Mouse (Mus musculus): ENCODE data around the gene Ppp2r2c. TPM values are rescaled to one million over a fixed set of nuclear protein-coding genes. Genes with fewer than 3 reads are reported as not detected.

Gene Ppp2r2c
- polyA plus RNA-seq, 1 experiment from 2014 or later = 0.24 TPM

DNA sequence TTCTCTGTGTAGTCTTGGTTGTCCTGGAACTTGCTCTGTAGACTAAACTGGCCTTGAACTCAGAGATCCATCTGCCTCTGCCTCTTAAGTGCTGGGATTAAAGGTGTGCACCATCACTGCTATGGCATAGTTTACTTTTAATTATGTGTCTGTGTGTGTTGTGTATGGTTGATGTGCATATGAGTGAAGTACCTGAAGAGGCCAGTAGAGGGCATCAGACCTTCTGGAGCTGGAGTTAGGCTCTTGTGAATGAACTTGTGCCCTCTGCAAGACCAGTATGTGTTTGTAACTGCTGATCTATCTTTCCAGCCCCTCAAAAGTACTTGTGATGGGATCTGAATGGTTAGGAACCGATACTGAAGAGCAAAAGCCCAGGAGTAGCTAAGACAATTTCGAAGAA lies 7.2 kb upstream of the Ppp2r2c start:
- Histone ChIP-seq H3K4me1 (ENCODE audit: control insufficient read depth, insufficient read depth, low read length) (no peaks in the 10 kb centered on the region), H3K9ac (ENCODE audit: low read length) (no peak overlapping the region), H3K9me3 (ENCODE audit: control insufficient read depth, low read length) (no peaks in the 10 kb centered on the region), H3K36me3 (ENCODE audit: control insufficient read depth, insufficient read depth, low read length) (no peaks in the 10 kb centered on the region), H3K27me3 (ENCODE audit: control insufficient read depth, insufficient read depth, low read length) (peaks cover 14% of the 10 kb centered on the region), H3K4me2 (ENCODE audit: low read depth, severe bottlenecking) (no peak overlapping the region), H3K27ac (replicated peaks; ENCODE audit: low read depth, low read length) (no peak overlapping the region), H3K4me3 (ENCODE audit: low read depth, low read length) (no peak overlapping the region)
- peak; percentile 32 for DNase-seq (ENCODE audit: low spot score)
- ATAC-seq (ENCODE audit: insufficient number of reproducible peaks, low FRiP score, low TSS enrichment, low read depth) = no peak
- 90% methylated on average over 2 of the region's 2 CpGs for WGBS

DNA sequence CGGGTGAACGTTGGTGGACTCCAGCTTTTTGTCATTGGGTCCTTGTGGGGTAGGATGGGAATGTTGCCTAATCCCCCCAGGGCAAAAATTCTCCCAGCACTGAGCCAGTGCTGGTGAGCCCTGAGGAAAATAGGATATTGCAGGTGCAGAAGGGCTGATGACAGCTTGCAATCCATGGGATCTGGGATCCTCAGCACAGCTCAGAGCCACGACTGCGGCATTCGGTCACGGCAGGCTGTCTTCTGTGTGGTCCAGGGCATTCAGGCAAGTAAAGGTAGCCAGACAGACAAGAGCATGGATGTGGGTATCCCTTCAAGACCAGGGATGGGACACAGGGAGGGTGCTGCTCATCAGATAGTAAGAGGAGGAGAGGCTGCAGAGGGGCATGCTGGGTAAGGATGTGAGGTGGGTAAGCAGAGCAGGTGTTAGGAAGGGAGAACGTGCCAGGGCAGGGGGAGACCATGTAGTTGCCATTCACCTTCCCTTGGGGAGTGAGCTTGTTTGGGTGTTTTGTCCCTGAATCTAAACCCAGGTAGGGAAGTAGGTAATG lies 1.5 kb upstream of the Ppp2r2c start:
- H3K9me3 ChIP-seq (ENCODE audit: control insufficient read depth, low read length) = no peaks in the 10 kb centered on the region; the same call in 1 of the 2 replicates
- H3K4me3 ChIP-seq (ENCODE audit: low read depth, low read length) = no peak overlapping the region
- WGBS = 70% methylated on average over 7 of the region's 7 CpGs
- H3K36me3 ChIP-seq (ENCODE audit: control insufficient read depth, insufficient read depth, low read length) = no peaks in the 10 kb centered on the region
- H3K27me3 ChIP-seq (ENCODE audit: control insufficient read depth, insufficient read depth, low read length) = peaks cover 71% of the 10 kb centered on the region
- H3K4me2 ChIP-seq (ENCODE audit: low read depth, severe bottlenecking) = no peak overlapping the region
- DNase-seq (ENCODE audit: low spot score) = no peak
- no peak for ATAC-seq (ENCODE audit: insufficient number of reproducible peaks, low FRiP score, low TSS enrichment, low read depth)
- H3K27ac ChIP-seq (replicated peaks; ENCODE audit: low read depth, low read length) = no peak overlapping the region
- peaks cover 8% of the 10 kb centered on the region; the same call in 1 of the 2 replicates for H3K4me1 ChIP-seq (ENCODE audit: control insufficient read depth, insufficient read depth, low read length)
- no peak overlapping the region for H3K9ac ChIP-seq (ENCODE audit: low read length)

DNA sequence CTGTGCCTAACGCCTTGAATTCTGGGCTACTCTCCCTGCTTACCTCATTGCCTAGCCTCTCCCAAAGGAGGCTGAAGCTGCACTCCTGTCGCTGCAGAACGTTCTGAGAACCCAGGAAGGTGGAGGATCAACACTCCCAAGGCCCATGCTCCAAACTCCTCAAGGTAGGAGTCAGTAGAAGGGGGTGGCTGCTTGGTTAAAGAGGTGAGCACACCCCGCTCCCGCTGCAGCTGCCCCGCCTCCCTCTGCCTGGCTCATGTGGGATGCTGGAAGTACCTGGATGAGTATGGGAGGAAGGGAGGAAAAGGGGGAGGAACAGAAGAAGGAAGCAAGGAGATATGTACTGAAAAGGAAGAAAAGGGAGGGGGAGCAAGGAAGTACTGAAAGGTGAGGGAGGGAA lies 752 bp upstream of the Ppp2r2c start:
- no peak overlapping the region for H3K9ac ChIP-seq (ENCODE audit: low read length)
- ATAC-seq (ENCODE audit: insufficient number of reproducible peaks, low FRiP score, low TSS enrichment, low read depth) (no peak), DNase-seq (ENCODE audit: low spot score) (no peak)
- H3K27me3 ChIP-seq (ENCODE audit: control insufficient read depth, insufficient read depth, low read length) = peaks cover 76% of the 10 kb centered on the region
- H3K36me3 ChIP-seq (ENCODE audit: control insufficient read depth, insufficient read depth, low read length) = no peaks in the 10 kb centered on the region
- no peaks in the 10 kb centered on the region; the same call in 1 of the 2 replicates for H3K9me3 ChIP-seq (ENCODE audit: control insufficient read depth, low read length)
- H3K27ac ChIP-seq (replicated peaks; ENCODE audit: low read depth, low read length) = no peak overlapping the region
- no peak overlapping the region for H3K4me2 ChIP-seq (ENCODE audit: low read depth, severe bottlenecking)
- peaks cover 8% of the 10 kb centered on the region; the same call in 1 of the 2 replicates for H3K4me1 ChIP-seq (ENCODE audit: control insufficient read depth, insufficient read depth, low read length)
- WGBS = 7% methylated on average over 6 of the region's 6 CpGs
- no peak overlapping the region for H3K4me3 ChIP-seq (ENCODE audit: low read depth, low read length)

DNA sequence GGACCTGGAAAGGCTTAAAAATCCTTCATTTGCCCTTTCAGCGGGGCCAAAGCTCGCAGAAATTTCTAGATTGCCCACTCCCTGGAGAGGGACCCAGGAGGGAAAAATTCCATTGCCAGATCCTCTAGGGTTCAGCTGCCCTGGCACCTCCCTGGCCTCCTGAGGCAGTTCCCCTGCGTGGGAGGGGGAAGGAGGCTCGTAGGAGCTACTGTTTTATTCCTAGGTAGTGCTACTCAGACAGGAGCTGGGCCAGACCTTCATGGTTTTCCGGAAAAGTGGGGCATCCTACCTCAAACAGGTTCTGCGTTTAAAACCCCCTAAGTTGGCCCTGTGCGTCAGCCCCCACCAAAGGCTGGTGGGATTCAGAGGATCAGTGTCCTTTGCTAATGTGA lies 869 bp downstream of the Ppp2r2c start:
- DNase-seq (ENCODE audit: low spot score) = peak; percentile 33
- peaks cover 78% of the 10 kb centered on the region for H3K27me3 ChIP-seq (ENCODE audit: control insufficient read depth, insufficient read depth, low read length)
- H3K9ac ChIP-seq (ENCODE audit: low read length) = no peak overlapping the region
- H3K4me3 ChIP-seq (ENCODE audit: low read depth, low read length) = peak overlapping the region; percentile 29
- H3K4me2 ChIP-seq (ENCODE audit: low read depth, severe bottlenecking) = peak overlapping the region; percentile 75; the same call in 1 of the 2 replicates
- no peak for ATAC-seq (ENCODE audit: insufficient number of reproducible peaks, low FRiP score, low TSS enrichment, low read depth)
- H3K4me1 ChIP-seq (ENCODE audit: control insufficient read depth, insufficient read depth, low read length) = peaks cover 8% of the 10 kb centered on the region; the same call in 1 of the 2 replicates
- H3K36me3 ChIP-seq (ENCODE audit: control insufficient read depth, insufficient read depth, low read length) = no peaks in the 10 kb centered on the region
- 1% methylated on average over 7 of the region's 7 CpGs for WGBS
- no peaks in the 10 kb centered on the region; the same call in 1 of the 2 replicates for H3K9me3 ChIP-seq (ENCODE audit: control insufficient read depth, low read length)
- H3K27ac ChIP-seq (replicated peaks; ENCODE audit: low read depth, low read length) = no peak overlapping the region

DNA sequence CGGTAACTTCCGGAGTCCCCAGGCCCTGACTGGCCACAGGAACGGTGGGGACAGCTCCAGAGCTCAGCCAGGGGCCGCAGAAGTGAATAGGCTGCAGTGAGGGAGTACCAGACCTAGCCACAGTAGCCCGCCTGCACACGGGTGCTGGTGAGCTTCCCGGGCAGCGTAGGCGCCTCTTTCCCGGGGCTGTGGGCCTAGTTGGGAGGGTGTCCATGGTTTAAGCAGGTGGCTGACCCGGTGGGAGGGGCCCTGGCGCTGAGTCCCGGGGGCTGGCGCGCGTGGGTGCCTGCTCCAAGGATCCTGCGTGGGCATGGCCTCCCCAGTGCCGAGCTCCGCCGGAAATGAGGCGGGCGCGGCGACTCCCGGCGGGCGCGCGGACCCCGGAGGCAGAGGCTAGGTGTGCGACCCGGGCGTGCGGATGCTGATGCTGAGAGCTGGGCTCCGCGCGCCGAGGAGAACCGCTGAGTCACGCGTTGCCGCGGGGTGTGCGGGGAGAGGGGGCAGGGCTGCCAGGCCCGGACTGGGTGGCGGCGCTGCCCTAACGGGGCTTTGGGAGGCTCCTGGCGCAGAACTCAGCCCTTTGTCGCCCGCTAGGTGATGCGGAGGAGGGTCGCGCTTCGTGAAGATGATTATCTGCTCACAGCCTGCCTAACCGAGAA lies 1.4 kb downstream of the Ppp2r2c start:
- peak overlapping the region; percentile 45 for H3K4me2 ChIP-seq (ENCODE audit: low read depth, severe bottlenecking)
- H3K27ac ChIP-seq (replicated peaks; ENCODE audit: low read depth, low read length) = no peak overlapping the region
- peak overlapping the region; percentile 21 for H3K4me3 ChIP-seq (ENCODE audit: low read depth, low read length)
- peaks cover 8% of the 10 kb centered on the region; the same call in 1 of the 2 replicates for H3K4me1 ChIP-seq (ENCODE audit: control insufficient read depth, insufficient read depth, low read length)
- no peaks in the 10 kb centered on the region for H3K36me3 ChIP-seq (ENCODE audit: control insufficient read depth, insufficient read depth, low read length)
- no peaks in the 10 kb centered on the region; the same call in 1 of the 2 replicates for H3K9me3 ChIP-seq (ENCODE audit: control insufficient read depth, low read length)
- WGBS = under 1% methylated on average over 56 of the region's 56 CpGs
- ATAC-seq (ENCODE audit: insufficient number of reproducible peaks, low FRiP score, low TSS enrichment, low read depth) (no peak), DNase-seq (ENCODE audit: low spot score) (peak; percentile 46)
- H3K27me3 ChIP-seq (ENCODE audit: control insufficient read depth, insufficient read depth, low read length) = peaks cover 78% of the 10 kb centered on the region
- no peak overlapping the region for H3K9ac ChIP-seq (ENCODE audit: low read length)

DNA sequence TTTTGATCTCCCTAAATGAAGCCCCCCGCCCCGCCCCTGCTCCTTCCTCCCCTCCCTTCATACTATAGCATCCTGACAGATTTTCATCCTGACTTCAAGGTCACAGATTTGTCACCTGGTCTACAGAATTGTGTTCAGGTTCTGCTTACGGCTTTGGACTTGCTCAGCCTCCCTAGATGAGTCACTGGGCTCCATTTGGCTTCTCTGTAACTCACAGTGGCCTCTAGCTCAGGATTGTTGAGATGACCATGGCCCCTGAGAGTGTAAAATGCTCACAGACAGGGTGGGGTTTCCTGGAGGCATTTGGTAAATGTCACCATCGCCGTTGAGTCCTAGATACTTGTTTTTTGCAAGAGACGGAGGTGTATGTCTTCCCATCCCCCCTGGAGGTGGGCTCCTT lies 2.6 kb downstream of the Ppp2r2c start:
- no peak for ATAC-seq (ENCODE audit: insufficient number of reproducible peaks, low FRiP score, low TSS enrichment, low read depth)
- WGBS = 77% methylated on average over 6 of the region's 6 CpGs

DNA sequence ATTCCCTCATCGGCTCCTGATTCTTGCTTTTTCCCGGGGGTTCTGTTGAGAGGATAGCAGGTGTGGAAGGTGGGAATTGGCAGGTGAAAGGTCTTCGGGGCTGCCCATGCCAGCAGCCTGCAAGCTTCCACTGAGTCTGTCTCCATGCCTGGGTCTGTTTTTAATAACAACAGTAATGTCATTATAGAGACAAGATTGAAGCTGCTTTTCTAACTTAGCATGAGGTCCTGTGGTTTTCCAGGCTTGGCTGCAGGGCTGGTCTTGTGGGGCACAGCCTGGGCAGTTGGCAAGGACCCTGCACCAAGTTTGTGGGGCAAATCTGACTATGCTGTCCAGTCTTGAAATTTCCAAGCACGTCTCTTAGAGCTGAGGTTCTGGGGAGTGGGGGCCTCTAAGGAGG lies 7.6 kb downstream of the Ppp2r2c start:
- Histone ChIP-seq H3K36me3 (ENCODE audit: control insufficient read depth, insufficient read depth, low read length) (no peaks in the 10 kb centered on the region), H3K4me3 (ENCODE audit: low read depth, low read length) (no peak overlapping the region), H3K9me3 (ENCODE audit: control insufficient read depth, low read length) (no peaks in the 10 kb centered on the region; the same call in 1 of the 2 replicates), H3K4me1 (ENCODE audit: control insufficient read depth, insufficient read depth, low read length) (no peaks in the 10 kb centered on the region), H3K27me3 (ENCODE audit: control insufficient read depth, insufficient read depth, low read length) (peaks cover 20% of the 10 kb centered on the region), H3K9ac (ENCODE audit: low read length) (no peak overlapping the region), H3K4me2 (ENCODE audit: low read depth, severe bottlenecking) (no peak overlapping the region), H3K27ac (replicated peaks; ENCODE audit: low read depth, low read length) (no peak overlapping the region)
- DNase-seq (ENCODE audit: low spot score) (no peak), ATAC-seq (ENCODE audit: insufficient number of reproducible peaks, low FRiP score, low TSS enrichment, low read depth) (no peak)
- WGBS = 80% methylated on average over 4 of the region's 4 CpGs

More for the DNA sequence above, 2.6 kb downstream of the Ppp2r2c start:
- Histone ChIP-seq H3K9ac (ENCODE audit: low read length) (no peak overlapping the region), H3K9me3 (ENCODE audit: control insufficient read depth, low read length) (no peaks in the 10 kb centered on the region; the same call in 1 of the 2 replicates), H3K4me2 (ENCODE audit: low read depth, severe bottlenecking) (no peak overlapping the region), H3K36me3 (ENCODE audit: control insufficient read depth, insufficient read depth, low read length) (no peaks in the 10 kb centered on the region), H3K27ac (replicated peaks; ENCODE audit: low read depth, low read length) (no peak overlapping the region), H3K27me3 (ENCODE audit: control insufficient read depth, insufficient read depth, low read length) (peaks cover 70% of the 10 kb centered on the region), H3K4me1 (ENCODE audit: control insufficient read depth, insufficient read depth, low read length) (peaks cover 8% of the 10 kb centered on the region; the same call in 1 of the 2 replicates), H3K4me3 (ENCODE audit: low read depth, low read length) (no peak overlapping the region)
- DNase-seq (ENCODE audit: low spot score) = no peak

DNA sequence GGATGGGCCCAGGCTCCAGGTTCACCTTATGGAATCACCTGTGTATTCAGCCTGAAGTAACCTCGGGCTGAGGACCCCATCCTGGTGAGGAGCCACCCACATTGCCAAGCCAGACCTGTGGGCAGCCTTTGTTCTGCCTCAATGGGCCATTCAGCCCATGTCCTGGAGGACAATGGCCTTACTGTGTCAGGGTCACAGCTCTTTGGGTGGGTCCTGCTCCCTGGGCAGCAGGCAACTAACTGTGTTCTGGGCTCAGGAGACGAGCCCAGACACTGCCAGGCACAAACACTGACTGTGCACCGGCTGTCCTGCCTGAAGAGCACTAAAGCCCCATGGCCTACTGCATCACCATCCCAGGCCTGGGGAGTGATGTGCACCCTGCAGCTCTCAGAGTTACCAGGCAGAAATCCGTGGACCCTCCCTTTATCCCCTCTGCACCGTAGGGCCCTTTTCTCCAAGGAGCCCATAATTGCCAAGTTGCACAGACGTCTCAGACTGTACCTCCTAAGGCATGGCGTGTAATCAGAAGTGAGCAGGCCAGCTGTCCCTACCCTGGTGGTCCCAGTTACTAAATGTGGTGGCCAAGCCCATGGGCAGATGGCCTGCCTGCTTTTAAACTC lies 8.6 kb downstream of the Ppp2r2c start:
- ATAC-seq (ENCODE audit: insufficient number of reproducible peaks, low FRiP score, low TSS enrichment, low read depth) (no peak), DNase-seq (ENCODE audit: low spot score) (no peak)
- Histone ChIP-seq H3K9ac (ENCODE audit: low read length) (no peak overlapping the region), H3K4me2 (ENCODE audit: low read depth, severe bottlenecking) (no peak overlapping the region), H3K4me1 (ENCODE audit: control insufficient read depth, insufficient read depth, low read length) (no peaks in the 10 kb centered on the region), H3K27me3 (ENCODE audit: control insufficient read depth, insufficient read depth, low read length) (peaks cover 11% of the 10 kb centered on the region), H3K4me3 (ENCODE audit: low read depth, low read length) (no peak overlapping the region), H3K36me3 (ENCODE audit: control insufficient read depth, insufficient read depth, low read length) (no peaks in the 10 kb centered on the region), H3K9me3 (ENCODE audit: control insufficient read depth, low read length) (no peaks in the 10 kb centered on the region), H3K27ac (replicated peaks; ENCODE audit: low read depth, low read length) (no peak overlapping the region)
- 65% methylated on average over 7 of the region's 7 CpGs for WGBS

Data from limb, embryonic 11.5 days (tissue).